Mouse (Mus musculus): ENCODE measurements around the gene Slco1a6. TPM values are rescaled to one million over a fixed set of nuclear protein-coding genes. Genes with fewer than 3 reads are reported as not detected.
A peak's percentile ranks its signal among the peaks of the same experiment; 100 is the strongest.

Gene Slco1a6
- polyA plus RNA-seq, 1 experiment from 2014 or later: not detected

- WGBS: 46% methylated on average over 16 of the region's 16 CpGs
These were observed 167.8 kb downstream of the Slco1a6 start for GRCm38 (mm10) chr6:142040306-142041175.

GRCm38 (mm10) chr6:142035771-142036170 lies 172.6 kb downstream of the Slco1a6 start:
- Histone ChIP-seq H3K9me3 (ENCODE audit: control insufficient read depth) (no peaks in the 10 kb centered on the region), H3K27ac (ENCODE audit: low read depth, low read length) (no peak overlapping the region), H3K36me3 (ENCODE audit: control insufficient read depth, insufficient read depth) (no peaks in the 10 kb centered on the region), H3K4me3 (ENCODE audit: low read depth, low read length) (no peak overlapping the region), H3K4me1 (replicated peaks; ENCODE audit: control insufficient read depth, insufficient read depth, low read length) (no peaks in the 10 kb centered on the region), H3K27me3 (replicated peaks; ENCODE audit: control insufficient read depth, insufficient read depth, low read length) (no peaks in the 10 kb centered on the region), H3K4me2 (replicated peaks; ENCODE audit: low read depth) (no peak overlapping the region), H3K9ac (ENCODE audit: low read depth, low read length) (no peak overlapping the region)
- ATAC-seq: no peak
- WGBS: 71% methylated on average over 2 of the region's 2 CpGs
- TF ChIP-seq CTCF (IDR thresholded peaks at IDR 0.05; ENCODE audit: low read depth): no peak

More at GRCm38 (mm10) chr6:142040306-142041175, 167.8 kb downstream of the Slco1a6 start:
- Histone ChIP-seq H3K27ac (ENCODE audit: low read depth, low read length) (no peak overlapping the region), H3K27me3 (replicated peaks; ENCODE audit: control insufficient read depth, insufficient read depth, low read length) (no peaks in the 10 kb centered on the region), H3K36me3 (ENCODE audit: control insufficient read depth, insufficient read depth) (no peaks in the 10 kb centered on the region), H3K4me1 (replicated peaks; ENCODE audit: control insufficient read depth, insufficient read depth, low read length) (no peaks in the 10 kb centered on the region), H3K9me3 (ENCODE audit: control insufficient read depth) (no peaks in the 10 kb centered on the region), H3K9ac (ENCODE audit: low read depth, low read length) (no peak overlapping the region), H3K4me3 (ENCODE audit: low read depth, low read length) (no peak overlapping the region), H3K4me2 (replicated peaks; ENCODE audit: low read depth) (no peak overlapping the region)
- 0 out of 2 replicates have a peak, but pooled peaks have one; percentile 31 for ATAC-seq
- TF ChIP-seq CTCF (IDR thresholded peaks at IDR 0.05; ENCODE audit: low read depth): peak; percentile 78

Other genes starting within 250 kb of the Slco1a6 start
- not detected in 2 replicates for gene Gm6614, start 197.1 kb downstream of the Slco1a6 start, polyA plus RNA-seq (2015; fragmentation: Nextera tagmentation; extraction: Ambion mirVana)
- gene Iapp, start 89.9 kb upstream of the Slco1a6 start, polyA plus RNA-seq (2015; fragmentation: Nextera tagmentation; extraction: Ambion mirVana): 3.9 and 7.0 TPM in 2 replicates
- gene Slco1a5, start 114.5 kb upstream of the Slco1a6 start, polyA plus RNA-seq (2015; fragmentation: Nextera tagmentation; extraction: Ambion mirVana): not detected in 2 replicates
- gene Pyroxd1, start 137.1 kb upstream of the Slco1a6 start, polyA plus RNA-seq (2015; fragmentation: Nextera tagmentation; extraction: Ambion mirVana): 16.2 and 16.6 TPM in 2 replicates
- 7.8 and 8.9 TPM in 2 replicates for gene Recql, start 178.6 kb upstream of the Slco1a6 start, polyA plus RNA-seq (2015; fragmentation: Nextera tagmentation; extraction: Ambion mirVana)
- gene Golt1b, start 178.7 kb upstream of the Slco1a6 start, polyA plus RNA-seq (2015; fragmentation: Nextera tagmentation; extraction: Ambion mirVana): 29.3 and 30.8 TPM in 2 replicates
- not detected in 2 replicates for gene Spx, start 204.9 kb upstream of the Slco1a6 start, polyA plus RNA-seq (2015; fragmentation: Nextera tagmentation; extraction: Ambion mirVana)

All from intestine, postnatal 0 days (tissue).